ENCODE assay signal across 1 mouse cellular context in genomic region chr9:66374495-66375478, GRCm38 (mm10).
TF ChIP-seq lines count a peak whose summit lies in the region.

No protein-coding gene starts in this region.

TF ChIP-seq in MEL, 35 proteins besides CTCF, POLR2A, EP300 and RAD21 (continued from another document):
- TF ChIP-seq UBTF (IDR thresholded peaks at IDR 0.05; ENCODE audit: borderline replicate concordance, insufficient read depth, low read depth, low read length): no peak
- TF ChIP-seq USF2 (IDR thresholded peaks at IDR 0.05; ENCODE audit: borderline replicate concordance in 1 of 2, insufficient read depth in 1 of 2, low read depth in 1 of 2, low read length in 2 of 2): no peak
- no peak for TF ChIP-seq POLR2AphosphoS5 (IDR thresholded peaks at IDR 0.05; ENCODE audit: borderline replicate concordance, low read depth, low read length)
- TF ChIP-seq POLR2AphosphoS2 (IDR thresholded peaks at IDR 0.05; ENCODE audit: low read length): no peak
- no peak for TF ChIP-seq TAL1 (IDR thresholded peaks at IDR 0.05; ENCODE audit: low read length)
